Mouse (Mus musculus) heart, embryonic 14.5 days (tissue): ENCODE results near the gene Tnfaip2. TPM values are rescaled to one million over a fixed set of nuclear protein-coding genes. Genes with fewer than 3 reads are reported as not detected.

Experiments used
- ATAC-seq: fragments of 200-750 bp; cut with Nextera tagmentation; 2 replicates; pipeline ENCODE4 v1.8.0; 2017; ENCODE audit warnings: low read depth, moderate TSS enrichment; ENCODE audit not compliant: insufficient number of reproducible peaks, insufficient read depth, low FRiP score
- H3K27ac ChIP-seq, 2 experiments: fragments of 200-500 bp in 1 of 2; fragments of 300-500 bp in 1 of 2; sonication (generic) in 1 of 2; replicated peaks in 1 of 2; 2 replicates each; pipeline ENCODE4 v1.5.1; 2012 to 2014; ENCODE audit warnings: low read depth in 2 of 2, low read length in 2 of 2, control low read depth in 1 of 2, mild to moderate bottlenecking in 1 of 2, mixed read lengths in 1 of 2; ENCODE audit not compliant: control insufficient read depth in 1 of 2, insufficient read depth in 1 of 2
- H3K27me3 ChIP-seq: fragments of 300-500 bp; sonication (generic); 2 replicates; pipeline ENCODE4 v1.6.1; 2014; ENCODE audit warnings: mild to moderate bottlenecking, low read length, control low read depth; ENCODE audit not compliant: control insufficient read depth, insufficient read depth
- H3K36me3 ChIP-seq: fragments of 300-500 bp; sonication (generic); 2 replicates; pipeline ENCODE4 v1.6.1; 2014; ENCODE audit warnings: mild to moderate bottlenecking, control low read depth, low read length, mixed read lengths; ENCODE audit not compliant: control insufficient read depth, insufficient read depth
- H3K4me1 ChIP-seq, 2 experiments: fragments of 200-500 bp in 1 of 2; fragments of 300-500 bp in 1 of 2; sonication (generic) in 1 of 2; 2 replicates each; pipeline ENCODE4 v1.6.1; 2012 to 2014; ENCODE audit warnings: low read length in 2 of 2, control low read depth in 1 of 2, mixed read lengths in 1 of 2; ENCODE audit not compliant: control insufficient read depth in 2 of 2, insufficient read depth in 2 of 2
- H3K4me2 ChIP-seq: fragments of 300-500 bp; sonication (generic); 2 replicates; pipeline ENCODE4 v1.6.1; 2014; ENCODE audit warnings: mild to moderate bottlenecking, low read length
- H3K4me3 ChIP-seq, 2 experiments: fragments of 200-500 bp in 1 of 2; fragments of 300-500 bp in 1 of 2; sonication (generic) in 1 of 2; 2 replicates each; pipeline ENCODE4 v1.5.1; 2012 to 2014; ENCODE audit warnings: low read length in 2 of 2, mild to moderate bottlenecking in 2 of 2, control low read depth in 1 of 2, low read depth in 1 of 2, moderate library complexity in 1 of 2; ENCODE audit not compliant: control insufficient read depth in 1 of 2, insufficient read depth in 1 of 2
- H3K9ac ChIP-seq: fragments of 300-500 bp; sonication (generic); 2 replicates; pipeline ENCODE4 v1.6.1; 2014; ENCODE audit warnings: mild to moderate bottlenecking, low read length
- H3K9me3 ChIP-seq: fragments of 300-500 bp; sonication (generic); 2 replicates; pipeline ENCODE4 v1.6.1; 2016; ENCODE audit warnings: low read length, control low read depth; ENCODE audit not compliant: control insufficient read depth
- WGBS: fragments of 180-500 bp; shearing (Covaris S2); extraction: QIAGEN DNeasy Blood & Tissue Kit; methylation state at CpG from one replicate; pipeline ENCODE4 v1.1.7; 2014; 5-methylcytosine and 5-hydroxymethylcytosine counted together
- polyA plus RNA-seq: library from polyadenylated mRNA; unstranded; fragments of >200 nt; fragmentation: Nextera tagmentation; extraction: Ambion mirVana; gene quantifications from 2 replicates; pipeline ENCODE4 v1.2.1, GENCODE M21; 2014

Tnfaip2 gene
- polyA plus RNA-seq, 1 experiment from 2014 or later, result 5.5 TPM

DNA sequence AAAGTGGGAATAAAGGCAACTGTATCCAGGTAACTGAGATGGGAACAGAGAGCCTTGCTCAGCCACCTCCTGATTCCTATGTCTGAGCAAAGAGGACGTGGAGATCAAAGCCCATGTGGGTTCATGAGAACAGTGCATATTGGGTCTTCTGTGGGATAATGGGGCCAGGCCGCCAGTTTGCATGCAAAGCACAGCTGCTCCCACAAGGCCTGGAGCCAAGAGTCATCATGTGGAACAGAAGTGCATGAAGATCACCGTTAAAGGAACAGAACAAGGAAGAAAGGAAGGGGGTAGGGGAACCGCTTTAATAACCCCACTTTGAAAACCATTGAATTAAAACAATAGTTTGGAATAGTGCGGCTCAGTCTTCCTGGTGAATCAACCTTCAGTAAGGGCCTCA lies 30.6 kb downstream of the Tnfaip2 start:
- no peak overlapping the region for H3K27ac ChIP-seq

DNA sequence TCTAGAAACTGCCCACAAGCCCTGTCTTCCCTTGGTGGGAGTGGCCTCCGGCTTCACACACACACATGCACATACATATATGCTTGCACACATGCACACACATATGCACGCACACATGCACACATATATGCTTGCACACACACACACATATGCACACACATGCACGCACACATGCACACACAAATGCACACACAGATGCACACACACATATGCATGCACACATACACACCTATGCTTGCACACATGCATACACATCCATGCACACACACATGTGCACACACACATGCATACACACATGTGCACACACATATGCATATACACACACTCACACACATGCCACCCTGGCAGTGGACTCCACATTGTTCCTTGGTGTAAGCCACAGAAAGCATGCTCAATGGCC lies 32.1 kb downstream of the Tnfaip2 start:
- no peaks in the 10 kb centered on the region for H3K4me1 ChIP-seq
- no peak overlapping the region for H3K4me3 ChIP-seq
- no peak overlapping the region for H3K9ac ChIP-seq
- no peaks in the 10 kb centered on the region for H3K9me3 ChIP-seq
- H3K27ac ChIP-seq, result no peak overlapping the region
- peaks cover 3% of the 10 kb centered on the region; the same call in 1 of the 2 replicates for H3K27me3 ChIP-seq
- whole genome bisulfite sequencing, result 88% methylated on average over 3 of the region's 3 CpGs
- no peak for ATAC-seq
- no peak overlapping the region for H3K4me2 ChIP-seq
- H3K36me3 ChIP-seq, result no peaks in the 10 kb centered on the region

More for the DNA sequence above, 30.6 kb downstream of the Tnfaip2 start:
- H3K27me3 ChIP-seq, result peaks cover 6% of the 10 kb centered on the region
- no peaks in the 10 kb centered on the region for H3K9me3 ChIP-seq
- WGBS, result 82% methylated on average over 5 of the region's 5 CpGs
- ATAC-seq, result no peak
- no peaks in the 10 kb centered on the region for H3K4me1 ChIP-seq
- H3K4me2 ChIP-seq, result no peak overlapping the region
- H3K4me3 ChIP-seq, result no peak overlapping the region
- H3K9ac ChIP-seq, result no peak overlapping the region
- H3K36me3 ChIP-seq, result no peaks in the 10 kb centered on the region

- H3K36me3 ChIP-seq, result no peaks in the 10 kb centered on the region
- H3K9me3 ChIP-seq, result no peaks in the 10 kb centered on the region
- WGBS, result 43% methylated on average over 8 of the region's 8 CpGs
- no peak overlapping the region for H3K9ac ChIP-seq
- no peak overlapping the region for H3K4me2 ChIP-seq
- H3K4me3 ChIP-seq, result no peak overlapping the region
- no peaks in the 10 kb centered on the region for H3K4me1 ChIP-seq
- ATAC-seq, result peak; percentile 31; the same call in 1 of the 2 replicates
- no peak overlapping the region for H3K27ac ChIP-seq
- H3K27me3 ChIP-seq, result peaks cover 3% of the 10 kb centered on the region; the same call in 1 of the 2 replicates
Measured at GRCm38 (mm10) chr12:111474893-111475643, 32.8 kb downstream of the Tnfaip2 start.

GRCm38 (mm10) chr12:111478924-111479323 lies 36.7 kb downstream of the Tnfaip2 start:
- H3K4me2 ChIP-seq, result no peak overlapping the region
- peaks cover 5% of the 10 kb centered on the region for H3K27me3 ChIP-seq
- no peaks in the 10 kb centered on the region for H3K36me3 ChIP-seq
- no peak for ATAC-seq
- no peak overlapping the region for H3K4me3 ChIP-seq
- no peaks in the 10 kb centered on the region for H3K9me3 ChIP-seq
- no peak overlapping the region for H3K9ac ChIP-seq
- 55% methylated on average over 5 of the region's 5 CpGs for WGBS
- H3K27ac ChIP-seq, result no peak overlapping the region
- no peaks in the 10 kb centered on the region for H3K4me1 ChIP-seq

DNA sequence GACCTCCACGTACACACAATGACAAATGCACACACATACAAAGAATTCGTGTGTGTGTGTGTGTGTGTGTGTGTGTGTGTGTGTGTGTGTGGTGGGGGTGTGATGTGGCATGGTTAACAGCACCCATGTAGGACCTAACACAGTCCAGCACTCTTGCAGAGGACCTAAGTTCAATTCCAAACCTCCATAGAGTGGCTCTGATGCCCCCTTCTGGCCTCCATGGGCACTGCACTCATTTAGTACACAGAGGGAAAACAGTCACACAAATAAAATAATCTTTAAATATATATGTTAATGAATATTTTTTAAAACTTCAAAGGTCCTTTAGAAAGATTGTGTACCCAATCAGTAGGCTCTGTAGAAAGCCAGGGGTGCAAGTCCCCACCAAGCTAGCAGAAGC lies 37.6 kb downstream of the Tnfaip2 start:
- Histone ChIP-seq H3K9ac (no peak overlapping the region), H3K4me3 (no peak overlapping the region), H3K27me3 (peaks cover 15% of the 10 kb centered on the region), H3K27ac (no peak overlapping the region), H3K36me3 (no peaks in the 10 kb centered on the region), H3K4me1 (peaks cover under 1 to 5% of the 10 kb centered on the region in 2 experiments; a peak in 2 of 4 replicates), H3K4me2 (no peak overlapping the region), H3K9me3 (no peaks in the 10 kb centered on the region)
- no peak for ATAC-seq
- 69% methylated on average over 2 of the region's 2 CpGs for WGBS

DNA sequence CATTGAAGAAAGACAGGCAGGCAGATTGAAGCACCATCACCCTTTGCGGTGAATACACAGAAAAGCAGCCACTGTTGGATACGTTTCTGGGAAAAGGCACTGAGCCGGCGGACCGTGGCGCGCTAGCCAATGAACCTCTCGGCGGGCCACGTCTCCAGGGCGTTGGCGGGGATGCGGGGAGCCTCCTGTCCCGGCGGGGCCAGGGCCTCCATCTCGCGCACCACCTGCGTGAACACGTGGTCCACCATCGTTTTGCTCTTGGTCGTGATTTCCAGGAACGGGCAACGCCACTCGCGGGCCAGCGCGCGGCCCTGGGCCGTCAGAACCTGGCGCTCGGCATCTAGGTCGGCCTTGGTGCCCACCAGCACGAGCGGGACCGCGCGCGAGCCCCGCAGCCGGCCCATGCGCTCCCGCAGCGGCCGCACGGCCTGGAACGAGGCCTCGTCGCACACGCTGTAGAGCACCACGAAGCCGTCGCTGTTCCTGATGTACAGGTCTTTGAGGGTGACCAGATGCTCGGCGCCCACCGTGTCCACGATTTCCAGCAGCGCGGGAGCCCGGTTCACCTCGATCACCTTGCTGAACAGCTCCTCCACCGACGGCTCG lies 42.9 kb downstream of the Tnfaip2 start:
- no peak for ATAC-seq
- 1% methylated on average over 63 of the region's 63 CpGs for WGBS
- peak overlapping the region; percentile 48 to 53 for H3K4me3 ChIP-seq
- no peaks in the 10 kb centered on the region for H3K9me3 ChIP-seq
- peak overlapping the region; percentile 60 for H3K9ac ChIP-seq
- peak overlapping the region; percentile 91 for H3K4me2 ChIP-seq
- H3K27ac ChIP-seq, result no peak overlapping the region
- H3K27me3 ChIP-seq, result peaks cover 63% of the 10 kb centered on the region
- H3K36me3 ChIP-seq, result no peaks in the 10 kb centered on the region
- H3K4me1 ChIP-seq, result peaks cover 3 to 21% of the 10 kb centered on the region in 2 experiments

GRCm38 (mm10) chr12:111485652-111486306 lies 43.5 kb downstream of the Tnfaip2 start, which contains the start of gene Gm266:
TSS of gene Gm266 (minus strand) at chr12:111485823.
- no peak within 1 kb of the TSS for H3K27ac ChIP-seq
- ATAC-seq, result peak; percentile 25; the same call in 1 of the 2 replicates
- peaks cover 3 to 21% of the 10 kb centered on the region in 2 experiments for H3K4me1 ChIP-seq
- H3K36me3 ChIP-seq, result no peaks in the 10 kb centered on the region
- H3K4me3 ChIP-seq, result peak within 1 kb of the TSS; percentile 48 to 53
- peak within 1 kb of the TSS; percentile 60 for H3K9ac ChIP-seq
- peak within 1 kb of the TSS; percentile 91 for H3K4me2 ChIP-seq
- H3K27me3 ChIP-seq, result peaks cover 64% of the 10 kb centered on the region
- no peaks in the 10 kb centered on the region for H3K9me3 ChIP-seq
- WGBS, result under 1% methylated on average over 54 of the region's 58 CpGs
